Mouse (Mus musculus) urinary bladder, postnatal 14 days (tissue): ENCODE measurements at regions not wholly inside any gene's neighbourhood (a gene's known extent, or its start where the extent isn't known, plus 50 kb on each side); places are given as distances from the start of the nearest gene placed in this dataset.

Experiments
- DNase-seq: peaks from one replicate; pipeline ENCODE4 v3.0.0; 2021; ENCODE audit warnings: low spot score

GRCm38 (mm10) chr9:61573634-61574359 lies 201.6 kb downstream of the Tle3 start:
- DNase-seq, result peak; percentile 9

DNA sequence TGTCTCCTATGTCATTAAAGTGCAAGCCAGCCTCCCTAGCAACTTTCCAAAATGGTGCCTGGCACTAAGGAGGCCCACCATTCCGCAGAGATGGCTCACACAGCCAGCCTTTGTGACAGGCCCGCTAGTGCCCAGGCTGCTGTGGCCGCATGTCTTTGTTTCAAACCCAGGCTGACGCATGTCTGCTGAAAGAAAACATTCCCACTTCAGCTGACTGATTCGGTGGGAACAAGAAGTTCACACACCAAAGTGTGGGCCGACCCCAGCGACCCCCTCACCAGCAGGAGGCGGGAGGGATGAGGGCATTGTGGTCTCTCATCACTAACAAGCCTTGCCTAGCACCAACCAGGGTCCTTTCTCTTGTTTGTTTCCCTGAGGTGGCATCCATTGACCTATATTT lies 190.9 kb downstream of the Tle3 start:
- DNase-seq, result no peak

- DNase-seq, result no peak
These were observed 189.4 kb downstream of the Tle3 start for GRCm38 (mm10) chr9:61561551-61561950.

- DNase-seq, result peak; percentile 14
These were observed 186.5 kb downstream of the Tle3 start for GRCm38 (mm10) chr9:61558621-61559020.

DNA sequence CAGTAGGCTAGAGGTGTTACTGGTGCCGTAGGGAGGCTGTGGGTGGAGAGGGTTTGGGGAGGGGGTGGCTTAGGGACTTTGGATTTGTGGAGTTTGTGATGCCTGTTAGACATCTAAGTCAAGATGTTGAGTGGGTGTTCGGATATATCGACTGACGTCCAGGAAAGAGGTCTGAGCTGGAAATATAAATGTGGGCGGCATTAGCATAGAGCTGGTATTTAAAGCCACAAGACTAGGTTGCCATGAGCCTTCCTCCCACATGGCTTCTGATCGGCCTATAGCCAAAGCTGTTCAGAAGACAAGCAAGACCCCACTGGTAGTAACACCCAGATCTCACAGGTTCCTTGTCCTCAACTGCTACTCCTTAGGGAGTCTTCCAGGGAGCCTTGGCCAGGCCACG lies 184.9 kb downstream of the Tle3 start:
- no peak for DNase-seq

- no peak for DNase-seq
These were observed 183.0 kb downstream of the Tle3 start for GRCm38 (mm10) chr9:61555173-61555572.

GRCm38 (mm10) chr9:61554611-61555010 lies 182.4 kb downstream of the Tle3 start:
- peak; percentile 11 for DNase-seq

DNA sequence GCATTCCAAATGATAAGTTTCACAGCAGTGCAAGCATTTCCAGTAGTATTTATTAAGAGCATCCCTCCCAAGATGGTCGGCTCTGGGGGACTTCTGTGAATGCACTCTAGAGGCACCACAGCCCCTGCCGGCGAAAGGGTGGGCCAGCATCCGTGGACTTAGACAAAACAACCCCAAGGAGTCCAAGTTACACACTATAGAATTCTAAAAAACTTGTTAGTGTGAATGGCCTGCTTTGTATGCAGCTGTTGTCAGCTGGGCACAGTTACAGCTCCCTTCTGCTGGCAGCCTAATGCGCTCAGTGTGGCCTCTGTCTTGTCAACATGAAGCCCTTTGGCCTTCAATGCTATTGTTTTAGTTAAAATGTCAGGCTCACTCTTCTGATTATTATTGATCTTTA lies 181.5 kb downstream of the Tle3 start:
- no peak for DNase-seq

GRCm38 (mm10) chr9:61551361-61551760 lies 179.2 kb downstream of the Tle3 start:
- no peak for DNase-seq

- DNase-seq, result no peak
These were observed 178.2 kb downstream of the Tle3 start for GRCm38 (mm10) chr9:61550326-61550725.

DNA sequence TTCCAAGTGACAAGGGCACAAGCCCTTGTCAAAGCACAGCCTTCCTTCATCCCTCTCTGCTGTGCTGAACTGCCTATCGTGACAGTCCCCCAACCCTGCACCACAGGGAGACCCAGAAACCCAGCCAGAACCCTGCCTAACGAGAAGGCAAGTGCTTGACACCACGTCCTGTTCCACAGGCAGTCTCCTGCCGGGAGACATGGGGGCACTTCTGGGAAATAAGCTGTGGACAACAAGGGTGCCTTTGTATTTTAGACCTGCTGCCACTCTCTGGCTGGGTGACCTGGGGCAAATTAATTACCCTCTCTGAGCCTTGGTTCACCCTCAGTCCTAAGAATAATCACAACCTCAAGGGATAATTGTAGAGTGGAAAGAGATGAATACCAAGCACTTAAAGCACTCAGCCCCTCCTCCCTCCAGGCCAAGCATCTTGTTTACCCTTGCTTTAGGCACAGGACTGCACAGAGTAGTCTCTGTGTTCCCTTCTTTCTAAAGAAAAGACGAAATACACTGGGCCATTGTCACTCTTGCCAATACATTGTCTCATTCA lies 177.6 kb downstream of the Tle3 start:
- DNase-seq, result no peak

- DNase-seq, result no peak
These were observed 165.4 kb downstream of the Tle3 start for GRCm38 (mm10) chr9:61537316-61538189.

GRCm38 (mm10) chr9:61533237-61533636 lies 161.1 kb downstream of the Tle3 start:
- DNase-seq, result no peak

DNA sequence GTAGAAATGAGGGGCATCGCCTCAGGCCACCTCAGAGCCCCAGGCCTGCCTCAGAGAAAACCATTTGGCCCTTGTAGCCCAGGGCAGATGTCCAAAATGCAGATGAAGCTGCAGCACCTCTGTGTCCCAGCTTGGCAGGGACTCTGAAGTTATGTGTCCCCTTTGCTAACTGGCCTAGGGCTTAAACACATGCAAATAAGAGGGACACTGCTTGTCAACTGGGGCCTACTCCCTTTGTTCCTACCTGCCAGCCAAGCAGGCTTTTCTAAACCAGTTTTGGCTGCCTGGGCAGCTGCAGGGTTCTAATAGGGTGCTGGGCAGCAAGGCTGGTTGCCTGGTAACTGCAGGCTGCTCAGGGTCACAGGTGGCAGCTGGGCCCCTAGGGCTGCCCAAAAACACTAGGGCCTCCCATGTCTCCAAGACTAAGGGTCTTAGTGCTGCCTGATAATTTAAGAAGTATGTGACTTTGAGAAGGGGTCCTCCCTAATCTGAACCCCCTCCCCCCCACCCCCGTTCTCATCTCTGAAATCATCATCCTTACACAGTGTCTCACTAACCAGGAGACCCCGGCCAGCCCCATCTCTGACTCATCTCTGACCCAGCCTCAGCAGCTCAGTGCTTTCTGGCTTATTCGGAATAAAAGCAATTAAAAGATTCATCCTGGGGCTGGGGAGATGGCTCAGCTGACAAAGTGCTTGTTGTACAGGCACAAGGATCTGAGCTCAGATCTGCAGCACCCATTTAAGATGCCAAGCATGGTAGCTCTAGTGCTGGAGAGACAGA lies 158.3 kb downstream of the Tle3 start:
- DNase-seq, result peak; percentile 7

GRCm38 (mm10) chr9:61528286-61528865 lies 156.2 kb downstream of the Tle3 start:
- no peak for DNase-seq

DNA sequence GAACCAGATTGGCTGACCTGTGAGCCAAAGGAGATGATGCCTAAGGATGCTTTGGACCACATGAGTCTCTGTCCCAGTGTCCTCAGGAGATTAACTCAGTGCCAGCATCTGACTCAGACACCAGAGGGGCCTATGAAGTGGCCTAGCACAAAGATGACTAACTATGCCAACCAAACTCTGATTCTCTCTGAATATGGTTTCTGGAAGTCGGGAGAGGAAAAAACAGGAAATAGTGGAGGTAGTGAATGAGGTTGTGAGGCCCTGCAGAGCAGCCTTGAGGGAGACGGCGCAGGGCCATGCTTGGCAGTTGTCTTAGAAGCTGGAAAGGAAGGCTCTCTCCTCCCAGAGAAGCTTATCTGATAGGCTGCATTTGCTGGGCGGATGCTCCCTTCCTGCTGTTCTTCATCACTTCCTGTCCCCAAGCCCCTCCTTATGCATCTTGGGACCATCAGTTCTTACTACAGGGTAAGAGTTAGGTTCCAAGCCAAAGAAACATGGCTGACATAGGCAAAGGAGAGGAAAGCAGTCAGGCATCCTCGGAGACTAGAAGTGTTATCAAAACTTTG lies 155.4 kb downstream of the Tle3 start:
- no peak for DNase-seq

DNA sequence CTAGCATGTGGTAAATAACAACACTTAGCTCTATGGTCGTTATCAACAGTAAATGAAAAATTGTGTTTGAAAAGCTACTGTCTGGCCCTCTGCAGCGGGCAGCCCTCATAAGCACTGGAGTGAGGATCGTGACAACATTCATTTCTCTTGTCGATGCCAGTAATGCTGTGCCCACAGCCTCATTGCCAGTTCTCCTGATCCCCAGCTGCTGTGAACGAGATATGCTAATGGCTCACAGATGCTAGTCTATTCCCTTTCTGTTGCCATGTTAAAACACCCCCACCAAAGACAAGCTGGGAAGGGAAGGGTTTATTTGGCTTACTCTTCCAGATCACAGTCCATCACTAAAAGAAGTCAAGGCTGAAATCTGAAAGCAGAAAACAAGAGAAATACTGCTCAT lies 148.0 kb downstream of the Tle3 start:
- no peak for DNase-seq

GRCm38 (mm10) chr9:61517906-61518305 lies 145.7 kb downstream of the Tle3 start:
- DNase-seq, result no peak

DNA sequence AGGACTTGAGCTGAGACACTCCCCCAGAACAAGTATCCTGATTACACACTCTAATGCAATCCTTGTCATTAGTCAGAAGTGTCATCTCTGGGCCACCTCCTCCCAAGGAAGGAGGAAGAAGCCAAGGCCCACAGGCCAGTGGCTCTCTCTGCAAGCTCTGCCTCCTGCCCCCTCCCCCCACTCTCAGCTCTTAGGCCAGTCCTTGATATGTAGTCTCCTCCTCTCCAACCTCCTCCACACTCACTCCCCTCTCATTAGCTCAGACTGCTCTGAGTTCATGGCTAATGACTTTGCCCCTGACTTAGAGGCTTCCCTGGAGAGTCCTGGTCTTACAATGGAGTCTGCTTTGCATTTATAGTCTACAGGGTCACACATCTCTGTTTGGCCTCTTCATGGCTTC lies 139.3 kb downstream of the Tle3 start:
- no peak for DNase-seq

DNA sequence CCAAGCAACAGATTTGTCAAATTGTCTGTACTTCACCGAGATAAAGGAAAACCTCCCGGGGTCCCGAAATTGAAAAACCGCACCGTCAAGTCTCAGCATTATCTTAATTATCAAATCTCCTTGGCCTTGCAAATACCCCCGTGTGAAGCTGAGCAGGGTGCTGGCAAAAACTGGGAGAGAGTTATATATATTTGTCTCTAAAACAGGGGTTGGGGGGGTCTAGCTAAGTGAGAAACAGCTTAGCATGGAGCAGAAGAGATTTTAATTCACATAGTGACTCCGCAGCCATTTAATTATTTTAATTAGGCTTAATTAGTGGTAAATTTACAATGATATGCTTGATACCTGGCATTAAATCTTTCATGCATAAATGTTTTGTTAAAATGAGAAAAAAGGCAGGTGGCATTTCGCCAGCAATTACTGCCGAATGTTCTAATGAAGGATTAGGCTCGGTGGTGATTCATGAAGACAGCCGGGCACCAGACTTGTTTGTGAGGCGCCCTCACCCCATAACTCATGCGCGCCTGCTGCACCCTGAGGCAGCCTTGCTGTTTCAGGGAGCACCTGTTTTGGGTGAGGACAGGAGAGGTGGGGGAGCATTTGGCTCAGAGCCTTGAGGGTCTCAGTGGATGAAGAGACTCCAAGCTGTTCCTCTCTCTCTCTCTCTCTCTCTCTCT lies 138.2 kb downstream of the Tle3 start:
- no peak for DNase-seq

DNA sequence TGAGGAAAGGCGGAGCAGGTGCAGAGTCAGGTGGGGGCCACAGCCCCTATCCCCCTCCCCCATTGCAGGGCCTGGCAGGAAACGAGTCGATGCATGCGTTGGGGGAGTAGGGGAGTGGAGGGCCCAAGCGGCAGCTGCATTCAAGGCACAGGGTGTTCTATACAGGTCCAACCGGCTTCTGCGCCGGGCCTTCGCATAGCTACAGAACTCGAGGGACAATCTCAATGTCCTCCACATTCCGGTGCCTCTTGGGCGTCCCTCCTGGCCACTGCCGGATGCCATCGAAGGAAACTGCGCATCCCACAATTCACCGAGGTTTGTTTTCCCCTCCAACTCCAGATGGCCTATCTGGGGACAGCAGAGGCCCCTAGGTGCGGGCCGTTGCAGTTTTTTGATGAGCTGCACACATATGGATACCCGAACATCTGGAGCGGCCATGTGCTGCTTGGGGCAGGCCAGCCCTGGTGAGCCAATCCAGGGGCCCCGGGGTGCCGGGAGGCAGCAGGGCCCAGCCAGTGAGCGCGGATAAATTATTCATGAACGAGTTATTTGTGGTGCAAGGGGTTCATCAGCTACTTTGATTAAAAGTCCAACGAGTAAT lies 137.5 kb downstream of the Tle3 start:
- no peak for DNase-seq
